Mouse (Mus musculus) G1E-ER4 (cell line): ENCODE data around the gene Hrh1. TPM values are rescaled to one million over a fixed set of nuclear protein-coding genes. Genes with fewer than 3 reads are reported as not detected.

Experiments
- GATA1 ChIP-seq: IDR thresholded peaks from one replicate; pipeline ENCODE4 v1.8.0; 2012; ENCODE audit warnings: low read length, inconsistent platforms
- polyA plus RNA-seq: library from polyadenylated mRNA; stranded (reverse); fragments of >175 nt; gene quantifications from 2 replicates; pipeline ENCODE4 v1.2.3, GENCODE M21; 2012

Gene Hrh1
- polyA plus RNA-seq, 1 experiment, result not detected

DNA sequence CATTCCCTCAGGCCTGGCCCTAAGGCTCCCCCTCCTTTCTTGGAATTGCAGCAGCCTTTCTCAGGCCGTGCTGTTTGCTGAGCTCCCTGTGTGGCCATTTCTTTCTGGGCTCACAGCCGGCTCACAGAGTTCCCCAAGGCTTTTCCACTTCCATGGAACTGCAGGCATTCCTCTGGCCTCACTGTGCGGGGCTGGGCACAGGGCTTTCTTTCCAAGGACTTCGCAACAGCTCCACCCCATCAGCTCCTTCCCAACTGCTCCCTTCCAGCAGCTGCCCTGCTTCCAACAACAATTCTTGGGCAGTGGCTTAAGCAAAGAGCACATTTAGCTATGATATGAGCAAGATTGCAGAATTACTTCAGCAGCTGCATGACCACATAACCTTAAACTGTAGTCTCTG lies 81.0 kb downstream of the Hrh1 start:
- TF ChIP-seq GATA1, result no peak

- no peak for TF ChIP-seq GATA1
Observed at GRCm38 (mm10) chr6:114479644-114480410, 82.1 kb downstream of the Hrh1 start.

DNA sequence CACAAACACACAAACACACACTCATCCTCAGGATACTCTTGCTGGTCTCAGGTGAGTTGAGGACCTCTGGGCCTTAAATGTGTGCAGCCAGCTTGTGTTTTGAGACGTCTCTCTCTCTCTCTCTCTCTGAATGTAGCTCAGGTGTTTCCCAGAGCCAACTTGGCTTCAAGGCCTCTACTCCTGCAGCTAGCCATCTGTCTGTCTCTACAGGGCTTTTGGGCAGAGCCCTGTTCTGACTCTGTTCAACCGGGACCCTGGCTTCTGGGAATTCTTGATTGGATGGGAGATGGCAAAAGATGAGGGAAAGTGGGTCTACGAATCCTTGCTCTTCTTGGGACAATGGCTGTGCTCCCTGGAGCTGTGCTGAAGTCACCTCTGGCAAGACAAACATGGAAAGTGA lies 91.6 kb downstream of the Hrh1 start:
- no peak for TF ChIP-seq GATA1

Other genes starting within 250 kb of the Hrh1 start
- not detected in 2 replicates for gene Slc6a1, start 115.3 kb upstream of the Hrh1 start, polyA plus RNA-seq
- 42.4 and 43.4 TPM in 2 replicates for gene Atg7, start 245.2 kb downstream of the Hrh1 start, polyA plus RNA-seq